Mouse (Mus musculus) 3134 (cell line): ENCODE measurements around the gene Slc51b.

Source experiments
- DNase-seq: peaks from one replicate; pipeline ENCODE4 v3.0.0-alpha.2; 2011; ENCODE audit warnings: low spot score; ENCODE audit not compliant: insufficient read length; ENCODE audit errors: extremely low read depth

The Slc51b gene

GRCm38 (mm10) chr9:65374468-65375162 is 48.1 kb downstream of the Slc51b start:
- no peak for DNase-seq

- DNase-seq = no peak
These were observed 50.3 kb downstream of the Slc51b start for GRCm38 (mm10) chr9:65372449-65372848.

GRCm38 (mm10) chr9:65371756-65372155 is 51.0 kb downstream of the Slc51b start:
- no peak for DNase-seq

- DNase-seq = no peak
These were observed 57.0 kb downstream of the Slc51b start for GRCm38 (mm10) chr9:65365721-65366120.

GRCm38 (mm10) chr9:65363684-65364083 is 59.1 kb downstream of the Slc51b start:
- DNase-seq = no peak
